Mouse (Mus musculus) right cerebral cortex, adult 2 months (tissue): ENCODE data around the gene Adam23.

Source experiments
- DNase-seq, 2 experiments: peaks; one replicate each; pipeline ENCODE4 v3.0.0; 2021 to 2022; ENCODE audit warnings: low spot score in 2 of 2

Gene Adam23

GRCm38 (mm10) chr1:63478946-63479345 is 33.3 kb downstream of the Adam23 start:
- DNase-seq = no peak

GRCm38 (mm10) chr1:63484646-63485045 is 39.0 kb downstream of the Adam23 start:
- DNase-seq = no peak

- no peak for DNase-seq
Measured at GRCm38 (mm10) chr1:63486646-63487045, 41.0 kb downstream of the Adam23 start.

GRCm38 (mm10) chr1:63491001-63491400 is 45.3 kb downstream of the Adam23 start:
- no peak for DNase-seq

GRCm38 (mm10) chr1:63493325-63493724 is 47.6 kb downstream of the Adam23 start:
- DNase-seq = no peak

GRCm38 (mm10) chr1:63507386-63507785 is 61.7 kb downstream of the Adam23 start:
- no peak for DNase-seq

GRCm38 (mm10) chr1:63508801-63509200 is 63.1 kb downstream of the Adam23 start:
- no peak for DNase-seq

- no peak for DNase-seq
Measured at GRCm38 (mm10) chr1:63511416-63511815, 65.7 kb downstream of the Adam23 start.

- no peak for DNase-seq
Measured at GRCm38 (mm10) chr1:63517800-63518199, 72.1 kb downstream of the Adam23 start.

- DNase-seq = no peak
Measured at GRCm38 (mm10) chr1:63518814-63519213, 73.1 kb downstream of the Adam23 start.

GRCm38 (mm10) chr1:63529901-63530300 is 84.2 kb downstream of the Adam23 start:
- no peak for DNase-seq

GRCm38 (mm10) chr1:63534271-63534827 is 88.7 kb downstream of the Adam23 start:
- DNase-seq = no peak

- no peak for DNase-seq
Measured at GRCm38 (mm10) chr1:63539884-63540613, 94.4 kb downstream of the Adam23 start.

- no peak for DNase-seq
Measured at GRCm38 (mm10) chr1:63544122-63544521, 98.4 kb downstream of the Adam23 start.

- no peak for DNase-seq
Measured at GRCm38 (mm10) chr1:63553039-63553438, 107.3 kb downstream of the Adam23 start.

- DNase-seq = no peak
Measured at GRCm38 (mm10) chr1:63561772-63562520, 116.3 kb downstream of the Adam23 start.

- no peak for DNase-seq
Measured at GRCm38 (mm10) chr1:63563928-63564327, 118.2 kb downstream of the Adam23 start.

- DNase-seq = no peak
Measured at GRCm38 (mm10) chr1:63566501-63566900, 120.8 kb downstream of the Adam23 start.

- DNase-seq = no peak
Measured at GRCm38 (mm10) chr1:63567031-63567430, 121.3 kb downstream of the Adam23 start.

GRCm38 (mm10) chr1:63572229-63572628 is 126.5 kb downstream of the Adam23 start:
- DNase-seq = no peak

- DNase-seq = peak in 1 of 2 experiments; percentile 27
Measured at GRCm38 (mm10) chr1:63573432-63573831, 127.7 kb downstream of the Adam23 start.

GRCm38 (mm10) chr1:63573864-63574611 is 128.3 kb downstream of the Adam23 start:
- peak in 1 of 2 experiments; percentile 14 for DNase-seq
